Mouse (Mus musculus) heart, adult 18-20 months (tissue): Measurements from ENCODE around the gene Shf. TPM values are rescaled to one million over a fixed set of nuclear protein-coding genes. Genes with fewer than 3 reads are reported as not detected.

Experiments used
- DNase-seq, 2 experiments: peaks; one replicate each; pipeline ENCODE4 v3.0.0; 2021 to 2022; ENCODE audit warnings: mixed read lengths in 1 of 2
- total RNA-seq, 2 experiments: library from RNA; stranded (reverse); gene quantifications; 2 replicates each; pipeline ENCODE4 v1.2.3; 2021

The Shf gene
- total RNA-seq, 2 experiments from 2014 or later, result 5.1 to 5.3 TPM

- no peak for DNase-seq
These were observed 66.9 kb downstream of the Shf start for GRCm38 (mm10) chr2:122301921-122302573.

GRCm38 (mm10) chr2:122301081-122301920, 67.7 kb downstream of the Shf start:
- peak in 1 of 2 experiments; percentile 35 for DNase-seq

GRCm38 (mm10) chr2:122300656-122301020, 68.3 kb downstream of the Shf start:
- DNase-seq, result no peak

GRCm38 (mm10) chr2:122299911-122300655, 68.9 kb downstream of the Shf start:
- DNase-seq, result no peak

Other genes starting within 250 kb of the Shf start
- 100 to 1,000 TPM; 297 to 515 TPM for gene B2m, start 221.5 kb downstream of the Shf start, total RNA-seq
- not detected for gene Trim69, start 208.5 kb downstream of the Shf start, total RNA-seq
- not detected for gene Patl2, start 183.0 kb downstream of the Shf start, total RNA-seq
- not detected for gene Terb2, start 182.9 kb downstream of the Shf start, total RNA-seq
- 100 to 1,000 TPM; 206 to 214 TPM for gene Sord, start 134.4 kb downstream of the Shf start, total RNA-seq
- gene Duox2, start 70.7 kb downstream of the Shf start, total RNA-seq, result under 1 TPM; 0.27 to 0.44 TPM
- under 1 TPM in 1 of 2 experiments, not detected in 1; 0.18 TPM for gene Duoxa2, start 70.3 kb downstream of the Shf start, total RNA-seq
- under 1 TPM in 1 of 2 experiments, not detected in 1; 0.25 TPM for gene Duoxa1, start 55.4 kb downstream of the Shf start, total RNA-seq
- gene Duox1, start 53.5 kb downstream of the Shf start, total RNA-seq, result under 1 TPM; 0.17 to 0.28 TPM
- gene Slc28a2, start 57.3 kb upstream of the Shf start, total RNA-seq, result 10 to 100 TPM; 19.7 to 26.3 TPM
- under 1 TPM; 0.72 TPM for gene Gm14085, start 115.8 kb upstream of the Shf start, total RNA-seq
- gene Gatm, start 242.1 kb upstream of the Shf start, total RNA-seq, result 1 to 10 TPM; 3.1 to 3.2 TPM